Comparison of ENCODE assay signal across 14 mouse cellular contexts in the genomic region with DNA sequence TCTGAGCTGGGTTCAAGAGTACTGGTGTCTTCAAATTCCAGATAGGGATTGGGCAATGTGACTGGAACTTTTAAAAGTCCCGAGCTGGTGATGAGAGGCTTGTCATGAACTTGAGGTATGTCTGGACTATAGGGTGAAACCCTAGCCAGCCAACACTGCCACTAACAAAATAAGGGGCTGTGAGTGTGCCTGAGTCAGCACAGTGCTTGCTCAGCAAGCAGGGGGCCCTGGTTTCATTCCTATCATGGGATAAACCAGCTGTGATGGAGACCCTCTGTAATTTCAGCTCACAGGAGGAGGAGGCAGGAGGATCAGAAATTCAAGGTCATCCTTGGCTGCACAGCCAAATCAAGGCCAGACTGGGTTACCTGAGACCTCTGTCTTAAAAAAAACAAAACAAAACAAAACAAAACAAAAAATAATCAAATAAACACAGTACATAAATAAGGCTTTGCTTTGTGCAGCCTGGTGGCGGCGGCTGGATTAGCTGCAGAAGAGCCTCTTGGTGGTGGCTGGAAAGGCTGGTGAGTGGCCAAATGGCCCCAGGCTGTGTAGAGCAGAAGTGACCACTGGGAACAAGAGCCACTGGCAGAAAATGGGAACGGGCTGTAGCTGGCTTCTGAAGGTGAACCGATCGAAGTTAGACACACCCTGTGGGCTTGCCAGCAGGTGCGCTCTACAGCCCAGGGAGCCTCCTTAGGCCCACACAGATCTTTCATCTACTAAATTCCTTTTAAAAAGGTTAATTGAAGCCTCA. TPM values are rescaled to one million over a fixed set of nuclear protein-coding genes. Genes with fewer than 3 reads are reported as not detected.
A peak's percentile ranks its signal among the peaks of the same experiment; 100 is the strongest.
DNase-seq lines count a peak whose midpoint lies in the region; ATAC-seq and TF ChIP-seq lines count a peak whose summit lies in the region.
"Had no signal": no experiment of that assay in that cellular context is flagged by ENCODE, and none has a peak within 500 bp of the region (broad histone marks: within the 10 kb centered on the region; RNA-seq: fewer than 3 reads in every experiment).

No protein-coding gene starts in this region.

- ATAC-seq in hindbrain, embryonic 11.5 days (ENCODE audit: low FRiP score): no peak
- no peak for ATAC-seq in stomach, embryonic 14.5 days (ENCODE audit: insufficient number of reproducible peaks, insufficient read depth, low FRiP score, low read depth)
- no peak for ATAC-seq in stomach, postnatal 0 days (ENCODE audit: low FRiP score, low TSS enrichment)
- ATAC-seq in midbrain, embryonic 13.5 days: no peak
- ATAC-seq in monocyte, adult 5-6 weeks (replicated peaks; ENCODE audit: insufficient number of reproducible peaks, low FRiP score, low TSS enrichment, poor library complexity, severe bottlenecking): no peak

- no peak for TF ChIP-seq CTCF in stomach, postnatal 0 days (IDR thresholded peaks at IDR 0.05; ENCODE audit: low read depth)

- 69% methylated on average over 7 of the region's 7 CpGs for WGBS in hindbrain, embryonic 10.5 days
- WGBS in hindbrain, embryonic 11.5 days: 71% methylated on average over 7 of the region's 7 CpGs
- WGBS in stomach, embryonic 14.5 days: 60% methylated on average over 7 of the region's 7 CpGs
- WGBS in stomach, postnatal 0 days: 63% methylated on average over 7 of the region's 7 CpGs
- WGBS in midbrain, embryonic 13.5 days: 72% methylated on average over 7 of the region's 7 CpGs

- DNase-seq in hindbrain, embryonic 10.5 days (ENCODE audit: low spot score): no peak
- DNase-seq in hindbrain, embryonic 11.5 days (ENCODE audit: low spot score): no peak
- DNase-seq in stomach, postnatal 0 days (ENCODE audit: low spot score): no peak
- peak; percentile 59 for DNase-seq in kidney, adult 9 months
- no peak for DNase-seq in left cerebral cortex, postnatal 14 days (ENCODE audit: low spot score in 2 of 2)
- DNase-seq: thymus, postnatal 25 days had no signal

- H3K4me1 ChIP-seq in hindbrain, embryonic 10.5 days (replicated peaks): peaks cover 43% of the 10 kb centered on the region
- peaks cover 3% of the 10 kb centered on the region; the same call in 1 of the 2 replicates for H3K4me1 ChIP-seq in hindbrain, embryonic 11.5 days (replicated peaks; ENCODE audit: control insufficient read depth, insufficient read depth, low read length)
- peaks cover 15% of the 10 kb centered on the region for H3K4me1 ChIP-seq in stomach, embryonic 14.5 days (ENCODE audit: control insufficient read depth, insufficient read depth, low read length)
- no peaks in the 10 kb centered on the region for H3K4me1 ChIP-seq in stomach, postnatal 0 days (replicated peaks; ENCODE audit: control insufficient read depth, insufficient read depth)
- peaks cover 17% of the 10 kb centered on the region for H3K4me1 ChIP-seq in midbrain, embryonic 13.5 days (replicated peaks)

- intact Hi-C loops in left cerebral cortex, postnatal 14 days (cut with DNase I): no loop called here

- 0 out of 2 replicates have a peak, but pooled peaks cover 5% of the 10 kb centered on the region for H3K9me3 ChIP-seq in hindbrain, embryonic 10.5 days
- H3K9me3 ChIP-seq in hindbrain, embryonic 11.5 days (ENCODE audit: control insufficient read depth, low read length): no peaks in the 10 kb centered on the region
- no peaks in the 10 kb centered on the region for H3K9me3 ChIP-seq in stomach, embryonic 14.5 days (ENCODE audit: control insufficient read depth, low read depth, low read length)
- H3K9me3 ChIP-seq in stomach, postnatal 0 days (ENCODE audit: control insufficient read depth, low read length): no peaks in the 10 kb centered on the region
- H3K9me3 ChIP-seq in midbrain, embryonic 13.5 days: peaks cover 4% of the 10 kb centered on the region; the same call in 1 of the 2 replicates

- no peak overlapping the region; the same call in 1 of the 2 replicates for H3K4me3 ChIP-seq in hindbrain, embryonic 10.5 days
- H3K4me3 ChIP-seq in hindbrain, embryonic 11.5 days (ENCODE audit: low read depth, low read length): no peak overlapping the region
- no peak overlapping the region for H3K4me3 ChIP-seq in stomach, embryonic 14.5 days (ENCODE audit: low read depth, low read length)
- no peak overlapping the region for H3K4me3 ChIP-seq in stomach, postnatal 0 days (ENCODE audit: low read depth, low read length)
- H3K4me3 ChIP-seq in midbrain, embryonic 13.5 days (replicated peaks): no peak overlapping the region

- no peak overlapping the region for H3K9ac ChIP-seq in hindbrain, embryonic 11.5 days (ENCODE audit: low read depth, low read length)
- H3K9ac ChIP-seq in stomach, embryonic 14.5 days (replicated peaks; ENCODE audit: low read depth, low read length): no peak overlapping the region
- H3K9ac ChIP-seq in stomach, postnatal 0 days (ENCODE audit: low read length): no peak overlapping the region
- H3K9ac ChIP-seq in midbrain, embryonic 13.5 days (replicated peaks): 0 out of 2 replicates have a peak overlapping the region, but pooled peaks have one; percentile 28

- no peak overlapping the region for H3K4me2 ChIP-seq in hindbrain, embryonic 11.5 days (replicated peaks; ENCODE audit: low read depth, low read length)
- H3K4me2 ChIP-seq in stomach, embryonic 14.5 days (replicated peaks; ENCODE audit: low read depth, low read length): no peak overlapping the region
- H3K4me2 ChIP-seq in stomach, postnatal 0 days (replicated peaks; ENCODE audit: low read depth): no peak overlapping the region
- H3K4me2 ChIP-seq in midbrain, embryonic 13.5 days (replicated peaks): peak overlapping the region; percentile 19; the same call in 1 of the 2 replicates

- peak overlapping the region; percentile 82 for H3K27ac ChIP-seq in hindbrain, embryonic 10.5 days
- H3K27ac ChIP-seq in hindbrain, embryonic 11.5 days (ENCODE audit: low read depth, low read length): no peak overlapping the region
- peak overlapping the region; percentile 44; the same call in 1 of the 2 replicates for H3K27ac ChIP-seq in stomach, embryonic 14.5 days (ENCODE audit: low read length)
- H3K27ac ChIP-seq in stomach, postnatal 0 days (replicated peaks): no peak overlapping the region
- peak overlapping the region; percentile 53; the same call in 1 of the 2 replicates for H3K27ac ChIP-seq in midbrain, embryonic 13.5 days
- H3K27ac ChIP-seq: macrophage had no signal

- peaks cover 12% of the 10 kb centered on the region for H3K27me3 ChIP-seq in hindbrain, embryonic 10.5 days (ENCODE audit: insufficient read depth, poor library complexity, severe bottlenecking)
- H3K27me3 ChIP-seq in hindbrain, embryonic 11.5 days (ENCODE audit: control insufficient read depth, insufficient read depth, low read length): peaks cover 8% of the 10 kb centered on the region
- no peaks in the 10 kb centered on the region for H3K27me3 ChIP-seq in stomach, embryonic 14.5 days (ENCODE audit: control insufficient read depth, insufficient read depth, low read length)
- no peaks in the 10 kb centered on the region for H3K27me3 ChIP-seq in stomach, postnatal 0 days (ENCODE audit: control insufficient read depth, insufficient read depth, low read length)
- peaks cover 11% of the 10 kb centered on the region for H3K27me3 ChIP-seq in midbrain, embryonic 13.5 days

- TF ChIP-seq EP300 in stomach, postnatal 0 days (optimal IDR thresholded peaks at IDR 0.05): no peak

- no peaks in the 10 kb centered on the region for H3K36me3 ChIP-seq in hindbrain, embryonic 10.5 days
- H3K36me3 ChIP-seq in hindbrain, embryonic 11.5 days (ENCODE audit: control insufficient read depth, insufficient read depth, low read length): no peaks in the 10 kb centered on the region
- no peaks in the 10 kb centered on the region for H3K36me3 ChIP-seq in stomach, embryonic 14.5 days (ENCODE audit: control insufficient read depth, insufficient read depth, low read length)
- H3K36me3 ChIP-seq in stomach, postnatal 0 days (ENCODE audit: control insufficient read depth, insufficient read depth, low read length): no peaks in the 10 kb centered on the region
- no peaks in the 10 kb centered on the region for H3K36me3 ChIP-seq in midbrain, embryonic 13.5 days

RNA-seq across cellular contexts. Expression of a gene that starts 6.3 kb away (rescaled TPM):
- 31.5 and 42.9 TPM in 2 replicates for polyA plus RNA-seq in hindbrain, embryonic 10.5 days (2016; fragmentation: Nextera tagmentation; extraction: Ambion mirVana)
- polyA plus RNA-seq in hindbrain, embryonic 11.5 days (2014; fragmentation: Nextera tagmentation; extraction: Ambion mirVana): 17.7 and 18.3 TPM in 2 replicates
- 23.5 and 27.2 TPM in 2 replicates for polyA plus RNA-seq in stomach, embryonic 14.5 days (2014; fragmentation: Nextera tagmentation; extraction: Ambion mirVana)
- 10.8 and 11.2 TPM in 2 replicates for polyA plus RNA-seq in stomach, postnatal 0 days (2015; fragmentation: Nextera tagmentation; extraction: Ambion mirVana)
- 5.9 and 7.1 TPM in 2 replicates for polyA plus RNA-seq in midbrain, embryonic 13.5 days (2015; fragmentation: Nextera tagmentation; extraction: Ambion mirVana)
- 1 to 10 TPM; 4.0 to 4.6 TPM for total RNA-seq in left cerebral cortex, postnatal 14 days (2021)
- 0.78 to 3.1 TPM (median 1.9 TPM) in 3 replicates for total RNA-seq in monocyte, adult 5-6 weeks (2017)

RNA-seq across cellular contexts. Expression of a gene that starts 45.2 kb away (rescaled TPM):
- 0.81 and 1.0 TPM in 2 replicates for polyA plus RNA-seq in hindbrain, embryonic 10.5 days (2016; fragmentation: Nextera tagmentation; extraction: Ambion mirVana)
- polyA plus RNA-seq in hindbrain, embryonic 11.5 days (2014; fragmentation: Nextera tagmentation; extraction: Ambion mirVana): 0.92 and 1.0 TPM in 2 replicates
- 0.90 and 1.1 TPM in 2 replicates for polyA plus RNA-seq in stomach, embryonic 14.5 days (2014; fragmentation: Nextera tagmentation; extraction: Ambion mirVana)
- polyA plus RNA-seq in stomach, postnatal 0 days (2015; fragmentation: Nextera tagmentation; extraction: Ambion mirVana): 1.5 and 2.1 TPM in 2 replicates
- polyA plus RNA-seq in midbrain, embryonic 13.5 days (2015; fragmentation: Nextera tagmentation; extraction: Ambion mirVana): 0.55 and 0.67 TPM in 2 replicates
- under 1 TPM; 0.51 to 0.68 TPM for total RNA-seq in left cerebral cortex, postnatal 14 days (2021)
- 204 to 286 TPM (median 215 TPM) in 3 replicates for total RNA-seq in monocyte, adult 5-6 weeks (2017)

RNA-seq across cellular contexts. Expression of a gene that starts 45.9 kb away (rescaled TPM):
- 0.37 and 0.77 TPM in 2 replicates for polyA plus RNA-seq in hindbrain, embryonic 10.5 days (2016; fragmentation: Nextera tagmentation; extraction: Ambion mirVana)
- polyA plus RNA-seq in hindbrain, embryonic 11.5 days (2014; fragmentation: Nextera tagmentation; extraction: Ambion mirVana): 0.20 and 0.45 TPM in 2 replicates
- polyA plus RNA-seq in stomach, embryonic 14.5 days (2014; fragmentation: Nextera tagmentation; extraction: Ambion mirVana): 0.23 and 0.39 TPM in 2 replicates
- polyA plus RNA-seq in stomach, postnatal 0 days (2015; fragmentation: Nextera tagmentation; extraction: Ambion mirVana): 0.08 TPM in 1 of 2 replicates, not detected in the other
- not detected in 2 replicates for polyA plus RNA-seq in midbrain, embryonic 13.5 days (2015; fragmentation: Nextera tagmentation; extraction: Ambion mirVana)
- total RNA-seq in left cerebral cortex, postnatal 14 days (2021): not detected
- total RNA-seq in monocyte, adult 5-6 weeks (2017): not detected in 3 replicates
- total RNA-seq: gastrocnemius, postnatal 36 days; left cerebral cortex, postnatal 10 days had no signal
- polyA plus RNA-seq: large intestine, adult 2 months; macrophage; spleen, adult 2 months had no signal

RNA-seq across cellular contexts. Expression of a gene that starts 48.9 kb away (rescaled TPM):
- 50.8 and 60.0 TPM in 2 replicates for polyA plus RNA-seq in hindbrain, embryonic 10.5 days (2016; fragmentation: Nextera tagmentation; extraction: Ambion mirVana)
- polyA plus RNA-seq in hindbrain, embryonic 11.5 days (2014; fragmentation: Nextera tagmentation; extraction: Ambion mirVana): 39.2 and 46.2 TPM in 2 replicates
- polyA plus RNA-seq in stomach, embryonic 14.5 days (2014; fragmentation: Nextera tagmentation; extraction: Ambion mirVana): 0.98 and 1.6 TPM in 2 replicates
- polyA plus RNA-seq in stomach, postnatal 0 days (2015; fragmentation: Nextera tagmentation; extraction: Ambion mirVana): 0.44 and 0.74 TPM in 2 replicates
- polyA plus RNA-seq in midbrain, embryonic 13.5 days (2015; fragmentation: Nextera tagmentation; extraction: Ambion mirVana): 30.1 and 33.6 TPM in 2 replicates
- total RNA-seq in left cerebral cortex, postnatal 14 days (2021): 10 to 100 TPM; 38.4 to 38.6 TPM
- not detected in 3 replicates for total RNA-seq in monocyte, adult 5-6 weeks (2017)
- polyA plus RNA-seq: macrophage had no signal

Comparison
In these comparisons a context has a peak if more than half of its experiments do, and no peak if none do; other contexts are left out.
1. H3K27ac ChIP-seq: peak in hindbrain, embryonic 10.5 days (single experiment), stomach, embryonic 14.5 days (single experiment) and midbrain, embryonic 13.5 days (single experiment); none in hindbrain, embryonic 11.5 days (single experiment) and stomach, postnatal 0 days (single experiment).